Mouse (Mus musculus) embryonic facial prominence, embryonic 15.5 days (tissue): ENCODE measurements around the gene P2rx2. TPM values are rescaled to one million over a fixed set of nuclear protein-coding genes. Genes with fewer than 3 reads are reported as not detected.

ENCODE experiments used
- ATAC-seq: fragments of 200-750 bp; cut with Nextera tagmentation; 2 replicates; pipeline ENCODE4 v1.8.0; 2017; ENCODE audit warnings: low read depth, moderate TSS enrichment; ENCODE audit not compliant: insufficient number of reproducible peaks, low FRiP score, low TSS enrichment
- H3K27ac ChIP-seq: fragments of 300-500 bp; sonication (generic); replicated peaks from 2 replicates; pipeline ENCODE4 v1.5.1; 2015; ENCODE audit warnings: mild to moderate bottlenecking, inconsistent platforms
- H3K27me3 ChIP-seq: fragments of 300-500 bp; sonication (generic); 2 replicates; pipeline ENCODE4 v1.6.1; 2015; ENCODE audit warnings: inconsistent platforms
- H3K36me3 ChIP-seq: fragments of 300-500 bp; sonication (generic); 2 replicates; pipeline ENCODE4 v1.6.1; 2015; ENCODE audit warnings: mild to moderate bottlenecking, inconsistent platforms
- H3K4me1 ChIP-seq: fragments of 300-500 bp; sonication (generic); 2 replicates; pipeline ENCODE4 v1.6.1; 2015; ENCODE audit warnings: inconsistent platforms
- H3K4me2 ChIP-seq: fragments of 300-500 bp; sonication (generic); replicated peaks from 2 replicates; pipeline ENCODE4 v1.6.1; 2015; ENCODE audit warnings: mild to moderate bottlenecking, inconsistent platforms
- H3K4me3 ChIP-seq: fragments of 300-500 bp; sonication (generic); replicated peaks from 2 replicates; pipeline ENCODE4 v1.5.1; 2015; ENCODE audit warnings: mild to moderate bottlenecking, inconsistent platforms
- H3K9ac ChIP-seq: fragments of 300-500 bp; sonication (generic); 2 replicates; pipeline ENCODE4 v1.6.1; 2015; ENCODE audit warnings: inconsistent platforms
- H3K9me3 ChIP-seq: fragments of 300-500 bp; sonication (generic); replicated peaks from 2 replicates; pipeline ENCODE4 v1.6.1; 2016; ENCODE audit warnings: inconsistent platforms
- WGBS: fragments of 180-500 bp; shearing (Covaris S2); methylation state at CpG from one replicate; pipeline ENCODE4 v1.1.7; 2015; 5-methylcytosine and 5-hydroxymethylcytosine counted together
- polyA plus RNA-seq: library from polyadenylated mRNA; unstranded; fragments of >200 nt; fragmentation: Nextera tagmentation; extraction: Ambion mirVana; gene quantifications from 2 replicates; pipeline ENCODE4 v1.2.1, GENCODE M21; 2015

P2rx2 gene
- polyA plus RNA-seq, result 1.2 and 2.7 TPM in 2 replicates

- H3K36me3 ChIP-seq, result peaks cover under 1% of the 10 kb centered on the region; the same call in 1 of the 2 replicates
- ATAC-seq, result peak; percentile 41; the same call in 1 of the 2 replicates
- 1% methylated on average over 43 of the region's 43 CpGs for WGBS
- H3K27me3 ChIP-seq, result peaks cover 27% of the 10 kb centered on the region
- H3K27ac ChIP-seq, result no peak within 1 kb of the TSS
- H3K4me2 ChIP-seq, result peak within 1 kb of the TSS; percentile 98
- H3K4me1 ChIP-seq, result peaks cover 23% of the 10 kb centered on the region
- peak within 1 kb of the TSS; percentile 50 for H3K4me3 ChIP-seq
- no peaks in the 10 kb centered on the region for H3K9me3 ChIP-seq
- H3K9ac ChIP-seq, result peak within 1 kb of the TSS; percentile 37
Observed at GRCm38 (mm10) chr5:110342648-110343284, at the start of gene P2rx2. P2rx2 (minus strand) TSS chr5:110343212.

GRCm38 (mm10) chr5:110392727-110393126, 49.7 kb upstream of the P2rx2 start:
- WGBS, result 71% methylated on average over 5 of the region's 5 CpGs
- no peak overlapping the region for H3K27ac ChIP-seq
- peaks cover 3% of the 10 kb centered on the region; the same call in 1 of the 2 replicates for H3K4me1 ChIP-seq
- no peaks in the 10 kb centered on the region for H3K36me3 ChIP-seq
- no peaks in the 10 kb centered on the region for H3K9me3 ChIP-seq
- ATAC-seq, result no peak
- no peak overlapping the region for H3K9ac ChIP-seq
- H3K27me3 ChIP-seq, result peaks cover 4% of the 10 kb centered on the region; the same call in 1 of the 2 replicates
- H3K4me3 ChIP-seq, result no peak overlapping the region
- no peak overlapping the region for H3K4me2 ChIP-seq

- no peak overlapping the region for H3K27ac ChIP-seq
- H3K27me3 ChIP-seq, result peaks cover 4% of the 10 kb centered on the region; the same call in 1 of the 2 replicates
- H3K4me1 ChIP-seq, result peaks cover 23% of the 10 kb centered on the region
- H3K9me3 ChIP-seq, result no peaks in the 10 kb centered on the region
- WGBS, result 74% methylated on average over 4 of the region's 4 CpGs
- no peak overlapping the region for H3K4me3 ChIP-seq
- H3K9ac ChIP-seq, result no peak overlapping the region
- no peaks in the 10 kb centered on the region for H3K36me3 ChIP-seq
- ATAC-seq, result no peak
- H3K4me2 ChIP-seq, result no peak overlapping the region
Observed at GRCm38 (mm10) chr5:110390631-110391030, 47.6 kb upstream of the P2rx2 start.

GRCm38 (mm10) chr5:110387332-110387731, 44.3 kb upstream of the P2rx2 start:
- Histone ChIP-seq H3K27ac (no peak overlapping the region), H3K27me3 (peaks cover 4% of the 10 kb centered on the region; the same call in 1 of the 2 replicates), H3K9ac (peak overlapping the region; percentile 51; the same call in 1 of the 2 replicates), H3K9me3 (no peaks in the 10 kb centered on the region), H3K4me3 (peak overlapping the region; percentile 70), H3K4me1 (peaks cover 30% of the 10 kb centered on the region), H3K4me2 (peak overlapping the region; percentile 80), H3K36me3 (no peaks in the 10 kb centered on the region)
- ATAC-seq, result no peak
- 11% methylated on average over 8 of the region's 8 CpGs for WGBS

GRCm38 (mm10) chr5:110386371-110387330, 43.6 kb upstream of the P2rx2 start:
- under 1% methylated on average over 90 of the region's 90 CpGs for WGBS
- Histone ChIP-seq H3K27ac (no peak overlapping the region), H3K27me3 (peaks cover 4% of the 10 kb centered on the region; the same call in 1 of the 2 replicates), H3K9ac (peak overlapping the region; percentile 51), H3K9me3 (no peaks in the 10 kb centered on the region), H3K4me1 (peaks cover 30% of the 10 kb centered on the region), H3K4me3 (peak overlapping the region; percentile 70), H3K36me3 (no peaks in the 10 kb centered on the region), H3K4me2 (peak overlapping the region; percentile 80)
- peak; percentile 85 for ATAC-seq

GRCm38 (mm10) chr5:110385263-110385662, 42.3 kb upstream of the P2rx2 start:
- Histone ChIP-seq H3K9me3 (no peaks in the 10 kb centered on the region), H3K36me3 (no peaks in the 10 kb centered on the region), H3K4me3 (0 out of 2 replicates have a peak overlapping the region, but pooled peaks have one; percentile 70), H3K27ac (no peak overlapping the region), H3K4me2 (0 out of 2 replicates have a peak overlapping the region, but pooled peaks have one; percentile 0), H3K9ac (no peak overlapping the region), H3K4me1 (peaks cover 28% of the 10 kb centered on the region), H3K27me3 (peaks cover 4% of the 10 kb centered on the region; the same call in 1 of the 2 replicates)
- no peak for ATAC-seq
- WGBS, result 58% methylated on average over 4 of the region's 4 CpGs

- Histone ChIP-seq H3K27ac (no peak overlapping the region), H3K36me3 (peaks cover 3% of the 10 kb centered on the region; the same call in 1 of the 2 replicates), H3K4me2 (no peak overlapping the region), H3K9me3 (no peaks in the 10 kb centered on the region), H3K4me3 (no peak overlapping the region), H3K27me3 (peaks cover 4% of the 10 kb centered on the region; the same call in 1 of the 2 replicates), H3K9ac (no peak overlapping the region), H3K4me1 (peaks cover 27% of the 10 kb centered on the region)
- no peak for ATAC-seq
- 85% methylated on average over 6 of the region's 6 CpGs for whole genome bisulfite sequencing
Observed at GRCm38 (mm10) chr5:110384491-110384890, 41.5 kb upstream of the P2rx2 start.

GRCm38 (mm10) chr5:110379823-110380222, 36.8 kb upstream of the P2rx2 start:
- Histone ChIP-seq H3K4me1 (no peaks in the 10 kb centered on the region), H3K36me3 (peaks cover 39% of the 10 kb centered on the region), H3K4me3 (no peak overlapping the region), H3K27ac (no peak overlapping the region), H3K4me2 (no peak overlapping the region), H3K27me3 (no peaks in the 10 kb centered on the region), H3K9ac (no peak overlapping the region), H3K9me3 (no peaks in the 10 kb centered on the region)
- no peak for ATAC-seq
- 88% methylated on average over 4 of the region's 4 CpGs for WGBS

GRCm38 (mm10) chr5:110379086-110379485, 36.1 kb upstream of the P2rx2 start:
- Histone ChIP-seq H3K4me3 (no peak overlapping the region), H3K4me2 (no peak overlapping the region), H3K9me3 (no peaks in the 10 kb centered on the region), H3K9ac (no peak overlapping the region), H3K36me3 (peaks cover 44% of the 10 kb centered on the region), H3K27me3 (no peaks in the 10 kb centered on the region), H3K27ac (no peak overlapping the region), H3K4me1 (no peaks in the 10 kb centered on the region)
- WGBS, result 84% methylated on average over 15 of the region's 15 CpGs
- ATAC-seq, result no peak

- Histone ChIP-seq H3K4me3 (no peak overlapping the region), H3K36me3 (peaks cover 50% of the 10 kb centered on the region), H3K9me3 (no peaks in the 10 kb centered on the region), H3K4me2 (no peak overlapping the region), H3K27me3 (no peaks in the 10 kb centered on the region), H3K9ac (no peak overlapping the region), H3K27ac (no peak overlapping the region), H3K4me1 (no peaks in the 10 kb centered on the region)
- no peak for ATAC-seq
- 44% methylated on average over 20 of the region's 20 CpGs for WGBS
Observed at GRCm38 (mm10) chr5:110378181-110378583, 35.2 kb upstream of the P2rx2 start.
